Mouse (Mus musculus) small intestine, adult 2 months (tissue): Measurements from ENCODE around the gene Dhx29. TPM values are rescaled to one million over a fixed set of nuclear protein-coding genes. Genes with fewer than 3 reads are reported as not detected.

ENCODE experiments used
- H3K27ac ChIP-seq: fragments of 200-500 bp; 2 replicates; pipeline ENCODE4 v1.5.1; 2012; ENCODE audit warnings: low read depth, low read length, control low read depth, inconsistent platforms; ENCODE audit not compliant: insufficient read depth
- H3K27me3 ChIP-seq: fragments of 200-500 bp; 2 replicates; pipeline ENCODE4 v1.6.1; 2012; ENCODE audit warnings: mild to moderate bottlenecking, moderate library complexity, low read length, inconsistent platforms; ENCODE audit not compliant: control insufficient read depth, insufficient read depth
- H3K36me3 ChIP-seq: fragments of 200-500 bp; 2 replicates; pipeline ENCODE4 v1.6.1; 2012; ENCODE audit warnings: mild to moderate bottlenecking, low read length, control low read depth, inconsistent platforms; ENCODE audit not compliant: control insufficient read depth, insufficient read depth
- H3K4me1 ChIP-seq: fragments of 200-500 bp; 2 replicates; pipeline ENCODE4 v1.6.1; 2012; ENCODE audit warnings: low read length, inconsistent platforms, mixed read lengths; ENCODE audit not compliant: control insufficient read depth, insufficient read depth, insufficient read length
- H3K4me3 ChIP-seq: fragments of 200-500 bp; 2 replicates; pipeline ENCODE4 v1.5.1; 2012; ENCODE audit warnings: low read depth, mild to moderate bottlenecking, control low read depth, inconsistent platforms, low read length, moderate library complexity
- CTCF ChIP-seq: fragments of 200-500 bp; IDR thresholded peaks from 2 replicates; pipeline ENCODE4 v1.5.1; 2012; ENCODE audit warnings: low read depth, mild to moderate bottlenecking, control low read depth, inconsistent platforms, low read length, moderate library complexity, mixed read lengths; ENCODE audit not compliant: insufficient replicate concordance, insufficient read length; ENCODE audit errors: extremely low read depth
- POLR2A ChIP-seq: fragments of 200-500 bp; IDR thresholded peaks from 2 replicates; pipeline ENCODE4 v1.6.1; 2012; ENCODE audit warnings: low read depth, mild to moderate bottlenecking, control low read depth, inconsistent platforms, low read length, moderate library complexity
- WGBS: fragments of 180-500 bp; shearing (Covaris S2); methylation state at CpG from one replicate; pipeline ENCODE4 v1.1.7; 2018; 5-methylcytosine and 5-hydroxymethylcytosine counted together
- polyA plus RNA-seq: library from polyadenylated mRNA; depleted of rRNA; stranded (reverse); fragments of >200 nt; gene quantifications from 2 replicates; pipeline ENCODE4 v1.2.3, GENCODE M21; 2012

Gene Dhx29
- polyA plus RNA-seq, 1 experiment = 0.63 TPM

GRCm38 (mm10) chr13:112986451-112986950, 59.2 kb downstream of the Dhx29 start:
- Histone ChIP-seq H3K4me1 (peaks cover 13% of the 10 kb centered on the region), H3K4me3 (no peak overlapping the region), H3K27ac (no peak overlapping the region), H3K27me3 (peaks cover 56% of the 10 kb centered on the region), H3K36me3 (no peaks in the 10 kb centered on the region)
- no peak for TF ChIP-seq POLR2A
- no peak for TF ChIP-seq CTCF
- 2% methylated on average over 17 of the region's 17 CpGs for WGBS

- TF ChIP-seq CTCF = no peak
- TF ChIP-seq POLR2A = peak; percentile 80
- Histone ChIP-seq H3K4me3 (peak within 1 kb of the TSS; percentile 64), H3K27ac (no peak within 1 kb of the TSS), H3K36me3 (no peaks in the 10 kb centered on the region), H3K27me3 (peaks cover 57% of the 10 kb centered on the region), H3K4me1 (peaks cover 13% of the 10 kb centered on the region)
- 1% methylated on average over 47 of the region's 47 CpGs for WGBS
Observed at GRCm38 (mm10) chr13:112987532-112987943, 60.3 kb downstream of the Dhx29 start, which contains the start of gene Ccno. Gene Ccno (plus strand): TSS chr13:112987802.

GRCm38 (mm10) chr13:112987991-112988390, 60.7 kb downstream of the Dhx29 start:
- no peak overlapping the region for H3K27ac ChIP-seq
- under 1% methylated on average over 39 of the region's 39 CpGs for WGBS

GRCm38 (mm10) chr13:112988866-112989265, 61.6 kb downstream of the Dhx29 start:
- Histone ChIP-seq H3K27me3 (peaks cover 66% of the 10 kb centered on the region), H3K4me3 (peak overlapping the region; percentile 16), H3K27ac (no peak overlapping the region), H3K36me3 (no peaks in the 10 kb centered on the region), H3K4me1 (peaks cover 18% of the 10 kb centered on the region)
- TF ChIP-seq CTCF (no peak), POLR2A (no peak)
- WGBS = 3% methylated on average over 19 of the region's 19 CpGs

More at GRCm38 (mm10) chr13:112987991-112988390, 60.7 kb downstream of the Dhx29 start:
- peak overlapping the region; percentile 64 for H3K4me3 ChIP-seq
- H3K4me1 ChIP-seq = peaks cover 13% of the 10 kb centered on the region
- no peaks in the 10 kb centered on the region for H3K36me3 ChIP-seq
- peaks cover 57% of the 10 kb centered on the region for H3K27me3 ChIP-seq
- no peak for TF ChIP-seq CTCF
- TF ChIP-seq POLR2A = no peak

GRCm38 (mm10) chr13:112989541-112989940, 62.3 kb downstream of the Dhx29 start:
- no peaks in the 10 kb centered on the region for H3K36me3 ChIP-seq
- no peak for TF ChIP-seq POLR2A
- no peak for TF ChIP-seq CTCF
- peaks cover 64% of the 10 kb centered on the region for H3K27me3 ChIP-seq
- no peak overlapping the region for H3K27ac ChIP-seq
- peaks cover 22% of the 10 kb centered on the region for H3K4me1 ChIP-seq
- under 1% methylated on average over 23 of the region's 23 CpGs for WGBS
- no peak overlapping the region for H3K4me3 ChIP-seq

- Histone ChIP-seq H3K36me3 (no peaks in the 10 kb centered on the region), H3K4me3 (no peak overlapping the region), H3K27me3 (peaks cover 67% of the 10 kb centered on the region), H3K27ac (no peak overlapping the region), H3K4me1 (peaks cover 22% of the 10 kb centered on the region)
- 24% methylated on average over 4 of the region's 4 CpGs for WGBS
- TF ChIP-seq POLR2A = no peak
- TF ChIP-seq CTCF = no peak
Observed at GRCm38 (mm10) chr13:112990346-112990745, 63.1 kb downstream of the Dhx29 start.

GRCm38 (mm10) chr13:112993531-112994152, 66.4 kb downstream of the Dhx29 start, which contains the start of gene Mcidas:
Gene Mcidas (plus strand): TSS chr13:112993845.
- peaks cover 19% of the 10 kb centered on the region for H3K4me1 ChIP-seq
- peaks cover 48% of the 10 kb centered on the region for H3K27me3 ChIP-seq
- H3K27ac ChIP-seq = no peak within 1 kb of the TSS
- H3K4me3 ChIP-seq = peak within 1 kb of the TSS; percentile 43
- H3K36me3 ChIP-seq = no peaks in the 10 kb centered on the region
- under 1% methylated on average over 63 of the region's 63 CpGs for WGBS
- TF ChIP-seq POLR2A = no peak
- no peak for TF ChIP-seq CTCF
